Mouse (Mus musculus): ENCODE results near the gene Acad12. TPM values are rescaled to one million over a fixed set of nuclear protein-coding genes. Genes with fewer than 3 reads are reported as not detected.
A peak's percentile ranks its signal among the peaks of the same experiment; 100 is the strongest.
"Not testable (repeated sequence)": the region's sequence is repeated elsewhere in the genome, so short reads cannot be mapped to it uniquely, and the experiment has no call there.

Gene Acad12
- polyA plus RNA-seq, 1 experiment from 2014 or later, result 2.0 TPM

- ATAC-seq (ENCODE audit: low read depth); H3K4me2 ChIP-seq (ENCODE audit: low read depth, low read length); H3K4me3 ChIP-seq (ENCODE audit: low read depth, low read length); H3K4me1 ChIP-seq (ENCODE audit: control insufficient read depth, insufficient read depth, low read length); DNase-seq (ENCODE audit: low spot score); H3K27ac ChIP-seq (replicated peaks; ENCODE audit: low read depth, low read length); H3K36me3 ChIP-seq (ENCODE audit: control insufficient read depth, insufficient read depth, low read length); H3K9ac ChIP-seq (ENCODE audit: low read depth, low read length); H3K9me3 ChIP-seq (ENCODE audit: control insufficient read depth, low read length); H3K27me3 ChIP-seq (replicated peaks; ENCODE audit: control insufficient read depth, insufficient read depth, low read length): not testable (repeated sequence)
- WGBS, result 38% methylated on average over 4 of the region's 9 CpGs
These were observed 12.4 kb upstream of the Acad12 start for GRCm38 (mm10) chr5:121631106-121631647.

GRCm38 (mm10) chr5:121627871-121628270, 9.1 kb upstream of the Acad12 start:
- 0% methylated on average over 1 of the region's 1 CpGs for WGBS
- Histone ChIP-seq H3K4me1 (ENCODE audit: control insufficient read depth, insufficient read depth, low read length) (no peaks in the 10 kb centered on the region), H3K9ac (ENCODE audit: low read depth, low read length) (no peak overlapping the region), H3K4me3 (ENCODE audit: low read depth, low read length) (no peak overlapping the region), H3K27ac (replicated peaks; ENCODE audit: low read depth, low read length) (no peak overlapping the region), H3K27me3 (replicated peaks; ENCODE audit: control insufficient read depth, insufficient read depth, low read length) (no peaks in the 10 kb centered on the region), H3K36me3 (ENCODE audit: control insufficient read depth, insufficient read depth, low read length) (no peaks in the 10 kb centered on the region), H3K9me3 (ENCODE audit: control insufficient read depth, low read length) (no peaks in the 10 kb centered on the region), H3K4me2 (ENCODE audit: low read depth, low read length) (no peak overlapping the region)
- ATAC-seq (ENCODE audit: low read depth) (no peak), DNase-seq (ENCODE audit: low spot score) (peak; percentile 41)

- Histone ChIP-seq H3K9ac (ENCODE audit: low read depth, low read length) (no peak overlapping the region), H3K4me1 (ENCODE audit: control insufficient read depth, insufficient read depth, low read length) (no peaks in the 10 kb centered on the region), H3K4me2 (ENCODE audit: low read depth, low read length) (no peak overlapping the region), H3K9me3 (ENCODE audit: control insufficient read depth, low read length) (no peaks in the 10 kb centered on the region), H3K27me3 (replicated peaks; ENCODE audit: control insufficient read depth, insufficient read depth, low read length) (no peaks in the 10 kb centered on the region), H3K4me3 (ENCODE audit: low read depth, low read length) (no peak overlapping the region), H3K36me3 (ENCODE audit: control insufficient read depth, insufficient read depth, low read length) (no peaks in the 10 kb centered on the region), H3K27ac (replicated peaks; ENCODE audit: low read depth, low read length) (no peak overlapping the region)
- 82% methylated on average over 3 of the region's 3 CpGs for WGBS
- no peak for ATAC-seq (ENCODE audit: low read depth)
- no peak for DNase-seq (ENCODE audit: low spot score)
These were observed 4.5 kb upstream of the Acad12 start for GRCm38 (mm10) chr5:121623241-121623640.

GRCm38 (mm10) chr5:121621102-121621501, 2.4 kb upstream of the Acad12 start:
- no peaks in the 10 kb centered on the region for H3K4me1 ChIP-seq (ENCODE audit: control insufficient read depth, insufficient read depth, low read length)
- no peak overlapping the region for H3K9ac ChIP-seq (ENCODE audit: low read depth, low read length)
- ATAC-seq (ENCODE audit: low read depth) (no peak), DNase-seq (ENCODE audit: low spot score) (no peak)
- H3K9me3 ChIP-seq (ENCODE audit: control insufficient read depth, low read length), result no peaks in the 10 kb centered on the region
- H3K4me3 ChIP-seq (ENCODE audit: low read depth, low read length), result no peak overlapping the region
- no peaks in the 10 kb centered on the region for H3K36me3 ChIP-seq (ENCODE audit: control insufficient read depth, insufficient read depth, low read length)
- H3K27ac ChIP-seq (replicated peaks; ENCODE audit: low read depth, low read length), result no peak overlapping the region
- H3K27me3 ChIP-seq (replicated peaks; ENCODE audit: control insufficient read depth, insufficient read depth, low read length), result no peaks in the 10 kb centered on the region
- WGBS, result 93% methylated on average over 5 of the region's 5 CpGs
- no peak overlapping the region for H3K4me2 ChIP-seq (ENCODE audit: low read depth, low read length)

GRCm38 (mm10) chr5:121614921-121615320, 3.8 kb downstream of the Acad12 start:
- not testable (repeated sequence) for ATAC-seq (ENCODE audit: low read depth); H3K4me2 ChIP-seq (ENCODE audit: low read depth, low read length); H3K9ac ChIP-seq (ENCODE audit: low read depth, low read length); DNase-seq (ENCODE audit: low spot score); H3K4me3 ChIP-seq (ENCODE audit: low read depth, low read length); H3K27ac ChIP-seq (replicated peaks; ENCODE audit: low read depth, low read length); H3K27me3 ChIP-seq (replicated peaks; ENCODE audit: control insufficient read depth, insufficient read depth, low read length); H3K4me1 ChIP-seq (ENCODE audit: control insufficient read depth, insufficient read depth, low read length); H3K36me3 ChIP-seq (ENCODE audit: control insufficient read depth, insufficient read depth, low read length); H3K9me3 ChIP-seq (ENCODE audit: control insufficient read depth, low read length)
- WGBS, result 71% methylated on average over 3 of the region's 3 CpGs

GRCm38 (mm10) chr5:121612036-121612435, 6.7 kb downstream of the Acad12 start:
- Histone ChIP-seq H3K9me3 (ENCODE audit: control insufficient read depth, low read length) (no peaks in the 10 kb centered on the region), H3K27me3 (replicated peaks; ENCODE audit: control insufficient read depth, insufficient read depth, low read length) (no peaks in the 10 kb centered on the region), H3K4me3 (ENCODE audit: low read depth, low read length) (no peak overlapping the region), H3K9ac (ENCODE audit: low read depth, low read length) (no peak overlapping the region), H3K4me2 (ENCODE audit: low read depth, low read length) (no peak overlapping the region), H3K4me1 (ENCODE audit: control insufficient read depth, insufficient read depth, low read length) (no peaks in the 10 kb centered on the region), H3K27ac (replicated peaks; ENCODE audit: low read depth, low read length) (no peak overlapping the region), H3K36me3 (ENCODE audit: control insufficient read depth, insufficient read depth, low read length) (no peaks in the 10 kb centered on the region)
- no peak for DNase-seq (ENCODE audit: low spot score)
- ATAC-seq (ENCODE audit: low read depth), result no peak
- WGBS, result 83% methylated on average over 6 of the region's 6 CpGs

- not testable (repeated sequence) for H3K4me1 ChIP-seq (ENCODE audit: control insufficient read depth, insufficient read depth, low read length); H3K27ac ChIP-seq (replicated peaks; ENCODE audit: low read depth, low read length); H3K27me3 ChIP-seq (replicated peaks; ENCODE audit: control insufficient read depth, insufficient read depth, low read length); ATAC-seq (ENCODE audit: low read depth); H3K36me3 ChIP-seq (ENCODE audit: control insufficient read depth, insufficient read depth, low read length); H3K9ac ChIP-seq (ENCODE audit: low read depth, low read length); H3K4me2 ChIP-seq (ENCODE audit: low read depth, low read length); DNase-seq (ENCODE audit: low spot score); H3K4me3 ChIP-seq (ENCODE audit: low read depth, low read length); H3K9me3 ChIP-seq (ENCODE audit: control insufficient read depth, low read length)
- 51% methylated on average over 6 of the region's 8 CpGs for WGBS
These were observed 9.1 kb downstream of the Acad12 start for GRCm38 (mm10) chr5:121609556-121610135.

GRCm38 (mm10) chr5:121606151-121606550, 12.6 kb downstream of the Acad12 start:
- WGBS, result 0% methylated on average over 2 of the region's 2 CpGs
- DNase-seq (ENCODE audit: low spot score) (peak; percentile 61), ATAC-seq (ENCODE audit: low read depth) (no peak)
- no peaks in the 10 kb centered on the region for H3K36me3 ChIP-seq (ENCODE audit: control insufficient read depth, insufficient read depth, low read length)
- H3K9ac ChIP-seq (ENCODE audit: low read depth, low read length), result no peak overlapping the region
- no peak overlapping the region for H3K4me2 ChIP-seq (ENCODE audit: low read depth, low read length)
- no peak overlapping the region for H3K27ac ChIP-seq (replicated peaks; ENCODE audit: low read depth, low read length)
- no peak overlapping the region for H3K4me3 ChIP-seq (ENCODE audit: low read depth, low read length)
- H3K27me3 ChIP-seq (replicated peaks; ENCODE audit: control insufficient read depth, insufficient read depth, low read length), result no peaks in the 10 kb centered on the region
- no peaks in the 10 kb centered on the region for H3K9me3 ChIP-seq (ENCODE audit: control insufficient read depth, low read length)
- H3K4me1 ChIP-seq (ENCODE audit: control insufficient read depth, insufficient read depth, low read length), result peaks cover 4% of the 10 kb centered on the region; the same call in 1 of the 2 replicates

GRCm38 (mm10) chr5:121603815-121604214, 14.9 kb downstream of the Acad12 start:
- WGBS, result no CpG with 5 or more reads among the region's 1 CpGs
- not testable (repeated sequence) for H3K36me3 ChIP-seq (ENCODE audit: control insufficient read depth, insufficient read depth, low read length); H3K9ac ChIP-seq (ENCODE audit: low read depth, low read length); H3K4me2 ChIP-seq (ENCODE audit: low read depth, low read length); H3K9me3 ChIP-seq (ENCODE audit: control insufficient read depth, low read length); H3K4me1 ChIP-seq (ENCODE audit: control insufficient read depth, insufficient read depth, low read length); H3K4me3 ChIP-seq (ENCODE audit: low read depth, low read length); DNase-seq (ENCODE audit: low spot score); H3K27ac ChIP-seq (replicated peaks; ENCODE audit: low read depth, low read length); ATAC-seq (ENCODE audit: low read depth); H3K27me3 ChIP-seq (replicated peaks; ENCODE audit: control insufficient read depth, insufficient read depth, low read length)

All from embryonic facial prominence, embryonic 14.5 days (tissue).